Mouse (Mus musculus) ES-Bruce4 (cell line): Measurements from ENCODE around the gene Il27ra. TPM values are rescaled to one million over a fixed set of nuclear protein-coding genes. Genes with fewer than 3 reads are reported as not detected.

Experiments
- H3K27ac ChIP-seq: 2 replicates; pipeline ENCODE4 v1.5.1; 2012; ENCODE audit warnings: low read length, inconsistent platforms; ENCODE audit not compliant: insufficient read depth
- H3K27me3 ChIP-seq: 2 replicates; pipeline ENCODE4 v1.6.1; 2012; ENCODE audit warnings: mild to moderate bottlenecking, low read length, inconsistent platforms; ENCODE audit not compliant: control insufficient read depth, poor library complexity, insufficient read depth, severe bottlenecking
- H3K36me3 ChIP-seq: 2 replicates; pipeline ENCODE4 v1.6.1; 2012; ENCODE audit warnings: inconsistent platforms, mild to moderate bottlenecking, low read length, moderate library complexity; ENCODE audit not compliant: control insufficient read depth, poor library complexity, insufficient read depth, severe bottlenecking
- H3K4me1 ChIP-seq: one replicate; pipeline ENCODE4 v1.8.1; 2011; ENCODE audit warnings: low read length; ENCODE audit not compliant: control insufficient read depth, insufficient read depth
- H3K4me3 ChIP-seq: 2 replicates; pipeline ENCODE4 v1.5.1; 2011; ENCODE audit warnings: low read depth, mild to moderate bottlenecking, low read length
- H3K9ac ChIP-seq: 2 replicates; pipeline ENCODE4 v1.6.1; 2012; ENCODE audit warnings: low read depth, mild to moderate bottlenecking, inconsistent platforms; ENCODE audit not compliant: poor library complexity, severe bottlenecking
- H3K9me3 ChIP-seq: replicated peaks from 2 replicates; pipeline ENCODE4 v1.6.1; 2012; ENCODE audit warnings: mild to moderate bottlenecking, low read length, inconsistent platforms; ENCODE audit not compliant: control insufficient read depth, poor library complexity, insufficient read depth, severe bottlenecking
- CTCF ChIP-seq: IDR thresholded peaks from one replicate; pipeline ENCODE4 v1.8.1; 2011; ENCODE audit warnings: low read depth, low read length
- EP300 ChIP-seq: IDR thresholded peaks from 2 replicates; pipeline ENCODE4 v1.6.1; 2011; ENCODE audit warnings: low read depth, low read length; ENCODE audit not compliant: insufficient read depth
- POLR2A ChIP-seq: IDR thresholded peaks from one replicate; pipeline ENCODE4 v1.8.1; 2011; ENCODE audit warnings: low read length; ENCODE audit not compliant: insufficient read depth
- polyA plus RNA-seq: library from polyadenylated mRNA; stranded (reverse); fragments of >200 nt; gene quantifications from 2 replicates; pipeline ENCODE4 v1.2.4, GENCODE M21; 2011; ENCODE audit warnings: low read depth; ENCODE audit not compliant: missing spikeins, insufficient read depth, insufficient read length

Gene Il27ra
- polyA plus RNA-seq, 1 experiment: 0.61 TPM

GRCm38 (mm10) chr8:84063861-84064610, 21.6 kb upstream of the Il27ra start:
- no peak overlapping the region for H3K9ac ChIP-seq
- no peak for TF ChIP-seq POLR2A
- TF ChIP-seq EP300: no peak
- no peak for TF ChIP-seq CTCF
- H3K4me3 ChIP-seq: no peak overlapping the region
- no peaks in the 10 kb centered on the region for H3K36me3 ChIP-seq
- H3K4me1 ChIP-seq: peaks cover 7% of the 10 kb centered on the region
- no peaks in the 10 kb centered on the region for H3K27me3 ChIP-seq
- no peaks in the 10 kb centered on the region for H3K9me3 ChIP-seq
- no peak overlapping the region for H3K27ac ChIP-seq

GRCm38 (mm10) chr8:84060245-84060644, 17.9 kb upstream of the Il27ra start:
- H3K9ac ChIP-seq: no peak overlapping the region
- H3K36me3 ChIP-seq: no peaks in the 10 kb centered on the region
- no peak overlapping the region for H3K27ac ChIP-seq
- H3K9me3 ChIP-seq: 0 out of 2 replicates have a peak, but pooled peaks cover 1% of the 10 kb centered on the region
- H3K27me3 ChIP-seq: no peaks in the 10 kb centered on the region
- H3K4me3 ChIP-seq: no peak overlapping the region
- TF ChIP-seq EP300: no peak
- no peak for TF ChIP-seq POLR2A
- TF ChIP-seq CTCF: no peak
- H3K4me1 ChIP-seq: peaks cover 2% of the 10 kb centered on the region

DNA sequence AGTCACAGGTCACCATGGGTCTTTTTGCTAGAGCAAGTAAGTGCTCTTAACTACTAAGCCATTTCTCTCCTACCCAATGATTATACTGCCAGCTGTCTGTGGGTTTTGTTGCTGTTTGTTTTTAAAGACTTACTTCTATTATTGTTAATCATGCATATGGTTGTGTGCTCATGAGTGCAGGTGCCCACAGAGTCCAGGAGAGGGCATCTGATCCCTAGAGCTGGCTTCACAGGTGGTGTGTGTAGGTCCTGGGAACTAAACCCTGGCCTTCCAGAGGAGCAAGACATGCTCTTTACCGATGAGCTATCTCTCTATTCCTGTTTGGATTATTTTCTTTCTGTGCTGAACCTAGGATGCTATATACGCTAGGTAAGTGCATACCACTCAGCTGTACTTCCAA, 16.8 kb upstream of the Il27ra start:
- Histone ChIP-seq H3K4me1 (peaks cover 2% of the 10 kb centered on the region), H3K9me3 (0 out of 2 replicates have a peak, but pooled peaks cover 2% of the 10 kb centered on the region), H3K36me3 (no peaks in the 10 kb centered on the region), H3K27me3 (no peaks in the 10 kb centered on the region), H3K4me3 (no peak overlapping the region), H3K9ac (no peak overlapping the region), H3K27ac (no peak overlapping the region)
- TF ChIP-seq CTCF: peak; percentile 56
- TF ChIP-seq EP300: no peak
- no peak for TF ChIP-seq POLR2A

GRCm38 (mm10) chr8:84057827-84058226, 15.4 kb upstream of the Il27ra start:
- Histone ChIP-seq H3K4me3 (no peak overlapping the region), H3K9me3 (peaks cover 2% of the 10 kb centered on the region; the same call in 1 of the 2 replicates), H3K4me1 (no peaks in the 10 kb centered on the region), H3K36me3 (no peaks in the 10 kb centered on the region), H3K9ac (no peak overlapping the region), H3K27me3 (no peaks in the 10 kb centered on the region), H3K27ac (no peak overlapping the region)
- TF ChIP-seq EP300 (no peak), CTCF (no peak)

DNA sequence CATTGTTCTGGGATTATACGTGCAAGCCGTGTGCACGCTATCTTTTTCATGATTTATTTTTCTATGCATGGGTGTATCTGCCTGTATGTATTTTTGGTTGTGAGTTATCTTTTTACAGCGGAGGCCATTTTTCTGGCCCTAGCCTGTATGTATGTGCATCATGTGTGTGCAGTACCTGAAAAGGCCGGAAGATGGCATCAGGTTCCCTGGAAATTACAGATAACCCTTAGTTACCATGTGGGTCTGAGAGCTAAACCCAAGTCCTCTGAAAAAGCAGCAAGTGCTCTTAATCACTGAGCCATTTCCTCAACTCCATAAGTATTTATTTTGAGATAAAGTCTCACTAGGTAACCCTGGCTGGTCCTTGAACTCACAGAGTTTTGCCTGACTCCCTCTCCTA, 10.8 kb upstream of the Il27ra start:
- Histone ChIP-seq H3K4me3 (no peak overlapping the region), H3K27ac (no peak overlapping the region), H3K9ac (no peak overlapping the region), H3K36me3 (no peaks in the 10 kb centered on the region), H3K9me3 (peaks cover 2% of the 10 kb centered on the region; the same call in 1 of the 2 replicates), H3K27me3 (no peaks in the 10 kb centered on the region), H3K4me1 (no peaks in the 10 kb centered on the region)
- TF ChIP-seq POLR2A: no peak
- no peak for TF ChIP-seq EP300
- no peak for TF ChIP-seq CTCF

- no peaks in the 10 kb centered on the region for H3K4me1 ChIP-seq
- H3K27ac ChIP-seq: no peak overlapping the region
- no peaks in the 10 kb centered on the region for H3K36me3 ChIP-seq
- peaks cover 2% of the 10 kb centered on the region; the same call in 1 of the 2 replicates for H3K9me3 ChIP-seq
- no peak overlapping the region for H3K4me3 ChIP-seq
- H3K27me3 ChIP-seq: no peaks in the 10 kb centered on the region
- no peak overlapping the region for H3K9ac ChIP-seq
- no peak for TF ChIP-seq CTCF
- no peak for TF ChIP-seq EP300
- TF ChIP-seq POLR2A: no peak
Measured at GRCm38 (mm10) chr8:84052746-84053145, 10.4 kb upstream of the Il27ra start.
